Mouse (Mus musculus) kidney, embryonic 14.5 days (tissue): ENCODE data around the gene Krtap2-4. TPM values are rescaled to one million over a fixed set of nuclear protein-coding genes. Genes with fewer than 3 reads are reported as not detected.

Experiments
- ATAC-seq: fragments of 200-750 bp; cut with Nextera tagmentation; 2 replicates; pipeline ENCODE4 v1.8.0; 2017; ENCODE audit warnings: moderate number of reproducible peaks, mild to moderate bottlenecking, moderate TSS enrichment, moderate library complexity; ENCODE audit not compliant: low FRiP score, low TSS enrichment
- H3K27ac ChIP-seq: fragments of 300-500 bp; sonication (generic); 2 replicates; pipeline ENCODE4 v1.5.1; 2014; ENCODE audit warnings: low read depth, mild to moderate bottlenecking, low read length, moderate library complexity, mixed read lengths
- H3K27me3 ChIP-seq: fragments of 300-500 bp; sonication (generic); 2 replicates; pipeline ENCODE4 v1.6.1; 2014; ENCODE audit warnings: mild to moderate bottlenecking, low read length; ENCODE audit not compliant: control insufficient read depth, insufficient read depth
- H3K36me3 ChIP-seq: fragments of 300-500 bp; sonication (generic); 2 replicates; pipeline ENCODE4 v1.6.1; 2014; ENCODE audit warnings: low read length, mixed read lengths; ENCODE audit not compliant: control insufficient read depth, insufficient read depth
- H3K4me1 ChIP-seq: fragments of 300-500 bp; sonication (generic); 2 replicates; pipeline ENCODE4 v1.6.1; 2014; ENCODE audit warnings: low read length, mixed read lengths; ENCODE audit not compliant: control insufficient read depth, insufficient read depth
- H3K4me2 ChIP-seq: fragments of 300-500 bp; sonication (generic); replicated peaks from 2 replicates; pipeline ENCODE4 v1.6.1; 2014; ENCODE audit warnings: low read depth, mild to moderate bottlenecking, low read length
- H3K4me3 ChIP-seq: fragments of 300-500 bp; sonication (generic); 2 replicates; pipeline ENCODE4 v1.5.1; 2014; ENCODE audit warnings: mild to moderate bottlenecking, low read length
- H3K9ac ChIP-seq: fragments of 300-500 bp; sonication (generic); 2 replicates; pipeline ENCODE4 v1.6.1; 2014; ENCODE audit warnings: low read depth, mild to moderate bottlenecking, low read length, moderate library complexity
- H3K9me3 ChIP-seq: fragments of 300-500 bp; sonication (generic); 2 replicates; pipeline ENCODE4 v1.6.1; 2016; ENCODE audit warnings: low read length; ENCODE audit not compliant: control insufficient read depth
- WGBS: fragments of 180-500 bp; shearing (Covaris S2); extraction: QIAGEN DNeasy Blood & Tissue Kit; methylation state at CpG from one replicate; pipeline ENCODE4 v1.1.7; 2014; 5-methylcytosine and 5-hydroxymethylcytosine counted together
- polyA plus RNA-seq: library from polyadenylated mRNA; unstranded; fragments of >200 nt; fragmentation: Nextera tagmentation; extraction: Ambion mirVana; gene quantifications from 2 replicates; pipeline ENCODE4 v1.2.1, GENCODE M21; 2014

Gene Krtap2-4
- polyA plus RNA-seq, 1 experiment from 2014 or later, result not detected

- Histone ChIP-seq H3K9me3 (no peaks in the 10 kb centered on the region), H3K36me3 (no peaks in the 10 kb centered on the region), H3K4me1 (no peaks in the 10 kb centered on the region), H3K27ac (no peak overlapping the region), H3K4me2 (no peak overlapping the region), H3K27me3 (no peaks in the 10 kb centered on the region), H3K4me3 (no peak overlapping the region), H3K9ac (no peak overlapping the region)
- 57% methylated on average over 4 of the region's 4 CpGs for WGBS
- ATAC-seq, result no peak
These were observed 41.5 kb downstream of the Krtap2-4 start for GRCm38 (mm10) chr11:99573164-99573563.

DNA sequence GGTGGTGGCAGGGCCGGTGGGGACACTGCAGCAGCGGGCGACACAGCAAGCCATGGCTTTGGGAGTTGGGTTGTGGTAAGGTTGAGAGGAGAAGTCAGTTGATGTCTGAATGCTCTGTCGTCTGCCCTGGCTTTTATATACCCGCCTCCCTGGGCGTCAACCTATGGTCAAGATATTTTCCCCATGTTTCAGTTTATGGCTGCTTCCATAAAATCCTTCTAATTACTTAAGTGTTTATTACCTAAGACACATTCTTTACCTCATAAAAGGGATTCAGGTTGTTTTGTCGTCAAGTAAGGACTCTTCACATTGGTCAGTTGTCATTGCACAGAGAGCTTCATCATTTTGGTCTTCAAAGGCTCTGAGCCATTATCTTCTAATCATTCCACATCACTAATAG lies 48.1 kb downstream of the Krtap2-4 start, which contains the start of gene Krtap3-1:
Krtap3-1 (minus strand) TSS at position 101 of the 400 bp plus-strand sequence.
- Histone ChIP-seq H3K4me1 (no peaks in the 10 kb centered on the region), H3K36me3 (no peaks in the 10 kb centered on the region), H3K27ac (no peak within 1 kb of the TSS), H3K4me3 (no peak within 1 kb of the TSS), H3K9me3 (no peaks in the 10 kb centered on the region), H3K4me2 (no peak within 1 kb of the TSS), H3K27me3 (no peaks in the 10 kb centered on the region), H3K9ac (no peak within 1 kb of the TSS)
- 79% methylated on average over 7 of the region's 7 CpGs for WGBS
- ATAC-seq, result no peak

Other genes starting within 250 kb of the Krtap2-4 start
- gene Krt28, start 239.9 kb downstream of the Krtap2-4 start, polyA plus RNA-seq, result 0.18 TPM in 1 of 2 replicates, not detected in the other
- 31.3 and 37.5 TPM in 2 replicates for gene Krt10, start 225.5 kb downstream of the Krtap2-4 start, polyA plus RNA-seq
- not detected in 2 replicates for gene Krt12, start 192.6 kb downstream of the Krtap2-4 start, polyA plus RNA-seq
- gene Krt20, start 176.7 kb downstream of the Krtap2-4 start, polyA plus RNA-seq, result 0.22 and 0.36 TPM in 2 replicates
- 24.7 and 33.3 TPM in 2 replicates for gene Krt23, start 121.7 kb downstream of the Krtap2-4 start, polyA plus RNA-seq
- gene Krt39, start 93.5 kb downstream of the Krtap2-4 start, polyA plus RNA-seq, result 0.43 and 0.69 TPM in 2 replicates
- not detected in 2 replicates for gene Krt40, start 71.7 kb downstream of the Krtap2-4 start, polyA plus RNA-seq
- gene Krtap3-3, start 64.0 kb downstream of the Krtap2-4 start, polyA plus RNA-seq, result not detected in 2 replicates
- not detected in 2 replicates for gene Krtap3-2, start 58.0 kb downstream of the Krtap2-4 start, polyA plus RNA-seq
- gene Gm11939, start 55.4 kb downstream of the Krtap2-4 start, polyA plus RNA-seq, result not detected in 2 replicates
- gene Krtap3-1, start 48.2 kb downstream of the Krtap2-4 start, polyA plus RNA-seq, result not detected in 2 replicates
- not detected in 2 replicates for gene Krtap1-5, start 33.8 kb downstream of the Krtap2-4 start, polyA plus RNA-seq
- gene Krtap1-4, start 31.2 kb downstream of the Krtap2-4 start, polyA plus RNA-seq, result not detected in 2 replicates
- not detected in 2 replicates for gene Krtap1-3, start 23.5 kb downstream of the Krtap2-4 start, polyA plus RNA-seq
- not detected in 2 replicates for gene Krtap9-3, start 16.7 kb downstream of the Krtap2-4 start, polyA plus RNA-seq
- not detected in 2 replicates for gene Gm11938, start 11.5 kb downstream of the Krtap2-4 start, polyA plus RNA-seq
- gene Gm11937, start 4.7 kb downstream of the Krtap2-4 start, polyA plus RNA-seq, result not detected in 2 replicates
- not detected in 2 replicates for gene Gm11562, start 5.6 kb upstream of the Krtap2-4 start, polyA plus RNA-seq
- not detected in 2 replicates for gene Krtap4-1, start 13.4 kb upstream of the Krtap2-4 start, polyA plus RNA-seq
- not detected in 2 replicates for gene Krtap4-2, start 20.2 kb upstream of the Krtap2-4 start, polyA plus RNA-seq
- gene Krtap4-7, start 29.2 kb upstream of the Krtap2-4 start, polyA plus RNA-seq, result not detected in 2 replicates
- gene Gm11555, start 35.4 kb upstream of the Krtap2-4 start, polyA plus RNA-seq, result not detected in 2 replicates
- gene Gm11563, start 44.1 kb upstream of the Krtap2-4 start, polyA plus RNA-seq, result not detected in 2 replicates
- gene Krtap4-6, start 51.1 kb upstream of the Krtap2-4 start, polyA plus RNA-seq, result not detected in 2 replicates
- not detected in 2 replicates for gene Gm14190, start 75.9 kb upstream of the Krtap2-4 start, polyA plus RNA-seq
- gene Gm14180, start 119.4 kb upstream of the Krtap2-4 start, polyA plus RNA-seq, result not detected in 2 replicates
- not detected in 2 replicates for gene Gm11595, start 158.1 kb upstream of the Krtap2-4 start, polyA plus RNA-seq
- gene Krtap4-8, start 165.9 kb upstream of the Krtap2-4 start, polyA plus RNA-seq, result not detected in 2 replicates
- not detected in 2 replicates for gene Krtap4-9, start 170.4 kb upstream of the Krtap2-4 start, polyA plus RNA-seq
- gene Gm11596, start 178.6 kb upstream of the Krtap2-4 start, polyA plus RNA-seq, result not detected in 2 replicates
- not detected in 2 replicates for gene Gm11569, start 184.1 kb upstream of the Krtap2-4 start, polyA plus RNA-seq
- gene Gm11554, start 189.6 kb upstream of the Krtap2-4 start, polyA plus RNA-seq, result not detected in 2 replicates
- not detected in 2 replicates for gene Krtap4-13, start 195.0 kb upstream of the Krtap2-4 start, polyA plus RNA-seq
- not detected in 2 replicates for gene Gm11564, start 200.8 kb upstream of the Krtap2-4 start, polyA plus RNA-seq
- gene 2300003K06Rik, start 223.2 kb upstream of the Krtap2-4 start, polyA plus RNA-seq, result not detected in 2 replicates
- not detected in 2 replicates for gene Krtap4-16, start 236.8 kb upstream of the Krtap2-4 start, polyA plus RNA-seq
- gene Gm11568, start 243.1 kb upstream of the Krtap2-4 start, polyA plus RNA-seq, result not detected in 2 replicates
- gene Gm11559, start 249.6 kb upstream of the Krtap2-4 start, polyA plus RNA-seq, result not detected in 2 replicates